Mouse (Mus musculus) cerebellum, adult 2 months (tissue): ENCODE measurements around the gene Map6. TPM values are rescaled to one million over a fixed set of nuclear protein-coding genes. Genes with fewer than 3 reads are reported as not detected.

ENCODE experiments used
- DNase-seq, 2 experiments: peaks; one replicate each; pipeline ENCODE4 v3.0.0; 2021
- H3K27ac ChIP-seq: fragments of 200-500 bp; 2 replicates; pipeline ENCODE4 v1.5.1; 2012; ENCODE audit warnings: low read length, control low read depth, inconsistent platforms; ENCODE audit not compliant: insufficient read depth
- H3K27me3 ChIP-seq: fragments of 200-500 bp; 2 replicates; pipeline ENCODE4 v1.6.1; 2012; ENCODE audit warnings: inconsistent platforms, mild to moderate bottlenecking, low read length, moderate library complexity; ENCODE audit not compliant: control insufficient read depth, insufficient read depth
- H3K4me1 ChIP-seq: fragments of 200-500 bp; 2 replicates; pipeline ENCODE4 v1.6.1; 2011; ENCODE audit warnings: low read length; ENCODE audit not compliant: control insufficient read depth, insufficient read depth
- H3K4me3 ChIP-seq: fragments of 200-500 bp; replicated peaks from 2 replicates; pipeline ENCODE3; 2011; ENCODE audit warnings: mild to moderate bottlenecking, low read depth, low read length, control low read depth; ENCODE audit not compliant: insufficient read depth
- CTCF ChIP-seq: fragments of 200-500 bp; IDR thresholded peaks from 2 replicates; pipeline ENCODE4 v1.5.1; 2011; ENCODE audit warnings: low read depth, mild to moderate bottlenecking, control low read depth, low read length, moderate library complexity, borderline replicate concordance; ENCODE audit not compliant: insufficient read depth
- POLR2A ChIP-seq: fragments of 200-500 bp; IDR thresholded peaks from 2 replicates; pipeline ENCODE4 v1.6.1; 2011; ENCODE audit warnings: low read length, control low read depth, borderline replicate concordance; ENCODE audit not compliant: insufficient read depth
- whole genome bisulfite sequencing: fragments of 180-500 bp; shearing (Covaris S2); methylation state at CpG from one replicate; pipeline ENCODE4 v1.1.7; 2018; 5-methylcytosine and 5-hydroxymethylcytosine counted together
- polyA plus RNA-seq: library from polyadenylated mRNA; depleted of rRNA; stranded (reverse); fragments of >200 nt; gene quantifications from 2 replicates; pipeline ENCODE4 v1.2.3, GENCODE M21; 2012

The Map6 gene
- polyA plus RNA-seq, 1 experiment = 78.9 TPM

GRCm38 (mm10) chr7:99290925-99291324 is 23.7 kb downstream of the Map6 start:
- Histone ChIP-seq H3K4me1 (peaks cover 4% of the 10 kb centered on the region; the same call in 1 of the 2 replicates), H3K27ac (no peak overlapping the region), H3K27me3 (no peaks in the 10 kb centered on the region), H3K4me3 (no peak overlapping the region)
- WGBS = 53% methylated on average over 6 of the region's 6 CpGs
- DNase-seq = no peak
- TF ChIP-seq CTCF (no peak), POLR2A (no peak)

DNA sequence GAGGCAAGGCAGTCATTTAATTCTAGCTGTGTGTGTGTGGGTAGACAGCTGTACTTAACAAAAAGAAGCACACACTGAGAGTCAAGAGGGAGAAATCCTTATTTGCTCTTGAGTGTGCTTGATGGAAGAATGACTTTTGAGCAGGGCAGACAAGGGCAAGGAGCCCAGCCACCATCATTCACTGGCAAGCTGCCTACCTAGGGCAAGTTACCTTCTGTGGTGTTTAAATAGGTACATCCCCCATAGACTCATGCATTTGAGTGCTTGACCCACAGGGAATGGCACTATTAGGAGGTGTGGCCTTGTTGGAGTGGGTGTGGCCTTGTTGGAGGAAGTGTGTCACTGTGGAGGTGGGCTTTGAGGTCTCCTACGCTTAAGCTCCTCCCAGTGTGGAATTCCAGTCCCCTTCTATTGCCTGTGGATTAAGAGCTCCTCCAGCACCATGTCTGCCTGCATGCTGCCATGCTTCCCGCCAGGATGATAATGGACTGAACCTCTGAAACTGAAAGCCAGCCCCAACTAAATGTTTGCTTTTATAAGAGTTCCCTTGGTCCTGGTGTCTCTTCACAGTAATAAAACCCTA is 27.0 kb downstream of the Map6 start:
- TF ChIP-seq CTCF (no peak), POLR2A (no peak)
- 96% methylated on average over 2 of the region's 2 CpGs for WGBS
- peaks cover 4% of the 10 kb centered on the region; the same call in 1 of the 2 replicates for H3K4me1 ChIP-seq
- no peak overlapping the region for H3K4me3 ChIP-seq
- no peak for DNase-seq
- H3K27ac ChIP-seq = no peak overlapping the region
- H3K27me3 ChIP-seq = no peaks in the 10 kb centered on the region

- no peak overlapping the region for H3K4me3 ChIP-seq
- WGBS = 46% methylated on average over 8 of the region's 8 CpGs
- no peak overlapping the region for H3K27ac ChIP-seq
- no peaks in the 10 kb centered on the region for H3K27me3 ChIP-seq
- TF ChIP-seq CTCF = no peak
- TF ChIP-seq POLR2A = no peak
- H3K4me1 ChIP-seq = peaks cover 4% of the 10 kb centered on the region; the same call in 1 of the 2 replicates
- DNase-seq = no peak
Measured at GRCm38 (mm10) chr7:99295104-99295503, 27.9 kb downstream of the Map6 start.

DNA sequence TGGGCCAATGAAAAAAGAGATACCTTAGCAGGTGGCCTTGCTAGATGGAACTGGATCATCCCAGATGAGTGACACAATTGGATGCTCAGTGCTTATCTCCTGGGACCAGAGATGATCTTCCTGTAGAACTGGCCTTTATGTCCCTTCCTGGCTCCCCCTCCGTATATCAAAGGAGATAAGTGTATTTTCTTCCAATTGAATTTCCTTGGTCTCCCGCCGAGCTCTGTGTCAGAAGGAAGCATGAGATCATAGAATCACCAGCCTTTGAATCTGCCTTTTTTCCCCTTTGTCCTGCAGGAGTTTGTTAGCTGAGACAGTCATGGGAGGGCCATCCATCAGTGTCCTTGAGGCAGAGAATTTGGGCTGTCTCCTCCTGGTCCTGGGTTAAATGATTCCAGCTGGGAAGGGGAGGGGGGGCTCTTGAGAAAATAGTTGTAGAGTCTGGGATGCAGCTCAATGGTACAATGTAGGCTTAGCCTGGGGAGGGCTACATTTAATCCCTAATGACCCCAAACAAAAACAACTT is 33.5 kb downstream of the Map6 start:
- DNase-seq = no peak
- Histone ChIP-seq H3K27me3 (no peaks in the 10 kb centered on the region), H3K27ac (no peak overlapping the region), H3K4me1 (peaks cover 12% of the 10 kb centered on the region), H3K4me3 (no peak overlapping the region)
- 68% methylated on average over 3 of the region's 3 CpGs for WGBS
- TF ChIP-seq POLR2A (no peak), CTCF (no peak)

- H3K27me3 ChIP-seq = no peaks in the 10 kb centered on the region
- TF ChIP-seq CTCF = no peak
- no peak for TF ChIP-seq POLR2A
- H3K27ac ChIP-seq = no peak overlapping the region
- 54% methylated on average over 6 of the region's 6 CpGs for WGBS
- peaks cover 20% of the 10 kb centered on the region for H3K4me1 ChIP-seq
- no peak overlapping the region for H3K4me3 ChIP-seq
- no peak for DNase-seq
Measured at GRCm38 (mm10) chr7:99304029-99304428, 36.8 kb downstream of the Map6 start.

GRCm38 (mm10) chr7:99304949-99305372 is 37.7 kb downstream of the Map6 start:
- Histone ChIP-seq H3K27ac (no peak overlapping the region), H3K27me3 (no peaks in the 10 kb centered on the region), H3K4me1 (peaks cover 20% of the 10 kb centered on the region), H3K4me3 (no peak overlapping the region)
- peak; percentile 87 to 95 for DNase-seq
- TF ChIP-seq POLR2A = no peak
- no peak for TF ChIP-seq CTCF
- WGBS = 11% methylated on average over 5 of the region's 5 CpGs

- no peak overlapping the region for H3K27ac ChIP-seq
- H3K27me3 ChIP-seq = no peaks in the 10 kb centered on the region
- H3K4me1 ChIP-seq = peaks cover 20% of the 10 kb centered on the region
- DNase-seq = no peak
- TF ChIP-seq POLR2A (no peak), CTCF (no peak)
- WGBS = 80% methylated on average over 4 of the region's 4 CpGs
- no peak overlapping the region for H3K4me3 ChIP-seq
Measured at GRCm38 (mm10) chr7:99305688-99306087, 38.4 kb downstream of the Map6 start.

DNA sequence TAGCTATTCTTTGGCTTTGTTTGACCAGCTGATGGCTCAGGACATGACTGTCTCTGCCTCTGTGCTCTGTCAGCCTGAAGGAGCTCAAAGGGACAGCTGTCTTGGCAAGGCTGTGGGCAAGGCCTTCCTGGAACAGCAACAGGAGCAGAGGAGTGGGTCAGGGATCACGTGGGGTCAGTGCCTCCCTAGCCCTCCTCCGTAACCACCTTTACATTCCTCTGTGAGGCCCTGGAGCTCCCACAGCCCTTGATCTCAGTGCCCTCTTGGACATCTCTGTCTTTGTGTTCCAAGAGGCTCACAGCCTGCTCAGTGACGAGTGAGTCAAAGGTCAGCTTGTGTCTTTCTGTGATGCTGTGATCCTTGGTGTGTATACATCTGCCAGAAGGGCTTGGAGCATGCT is 39.4 kb downstream of the Map6 start:
- WGBS = 56% methylated on average over 3 of the region's 3 CpGs
- Histone ChIP-seq H3K4me3 (no peak overlapping the region), H3K4me1 (peaks cover 20% of the 10 kb centered on the region), H3K27ac (no peak overlapping the region), H3K27me3 (no peaks in the 10 kb centered on the region)
- no peak for DNase-seq
- TF ChIP-seq CTCF (no peak), POLR2A (no peak)
